Mouse (Mus musculus) urinary bladder, postnatal 36 days (tissue): Measurements from ENCODE around the gene 1700042G07Rik.
"Not testable (repeated sequence)": the region's sequence is repeated elsewhere in the genome, so short reads cannot be mapped to it uniquely, and the experiment has no call there.

Source experiments
- DNase-seq, 2 experiments: peaks; one replicate each; pipeline ENCODE4 v3.0.0; 2022; ENCODE audit warnings: low spot score in 2 of 2, mixed read lengths in 1 of 2

Gene 1700042G07Rik

GRCm38 (mm10) chr4:116208891-116209290 lies 35.7 kb downstream of the 1700042G07Rik start:
- no peak for DNase-seq

- no peak for DNase-seq
These were observed 42.9 kb downstream of the 1700042G07Rik start for GRCm38 (mm10) chr4:116215895-116216605.

GRCm38 (mm10) chr4:116217046-116217445 lies 43.9 kb downstream of the 1700042G07Rik start:
- no peak for DNase-seq

- DNase-seq, result not testable (repeated sequence)
These were observed 44.5 kb downstream of the 1700042G07Rik start for GRCm38 (mm10) chr4:116217661-116218060.

- no peak for DNase-seq
These were observed 45.9 kb downstream of the 1700042G07Rik start for GRCm38 (mm10) chr4:116219056-116219455.

GRCm38 (mm10) chr4:116220071-116220650 lies 47.0 kb downstream of the 1700042G07Rik start:
- DNase-seq, result no peak

- no peak for DNase-seq
These were observed 47.6 kb downstream of the 1700042G07Rik start for GRCm38 (mm10) chr4:116220780-116221139.

- DNase-seq, result peak; percentile 92 to 98
These were observed 48.1 kb downstream of the 1700042G07Rik start, which contains the start of gene Pik3r3 for GRCm38 (mm10) chr4:116221140-116221851. Pik3r3 (plus strand) TSS chr4:116221618.

- DNase-seq, result peak in 1 of 2 experiments; percentile 33
These were observed 49.0 kb downstream of the 1700042G07Rik start for GRCm38 (mm10) chr4:116221996-116222842.

- DNase-seq, result no peak
These were observed 49.6 kb downstream of the 1700042G07Rik start for GRCm38 (mm10) chr4:116222843-116223119.
